Mouse (Mus musculus) olfactory bulb, adult 2 months (tissue): Measurements from ENCODE around the gene Utp20. TPM values are rescaled to one million over a fixed set of nuclear protein-coding genes. Genes with fewer than 3 reads are reported as not detected.
"Not testable (repeated sequence)": the region's sequence is repeated elsewhere in the genome, so short reads cannot be mapped to it uniquely, and the experiment has no call there.

Experiments
- H3K27ac ChIP-seq: fragments of 200-500 bp; 2 replicates; pipeline ENCODE4 v1.5.1; 2012; ENCODE audit warnings: low read depth, low read length; ENCODE audit not compliant: insufficient read depth
- H3K4me1 ChIP-seq: fragments of 200-500 bp; 2 replicates; pipeline ENCODE4 v1.6.1; 2012; ENCODE audit warnings: low read length; ENCODE audit not compliant: control insufficient read depth, insufficient read depth
- H3K4me3 ChIP-seq: fragments of 200-500 bp; 2 replicates; pipeline ENCODE4 v1.5.1; 2012; ENCODE audit warnings: mild to moderate bottlenecking, low read depth, low read length, moderate library complexity; ENCODE audit not compliant: insufficient read depth
- CTCF ChIP-seq: fragments of 200-500 bp; IDR thresholded peaks from 2 replicates; pipeline ENCODE4 v1.5.1; 2012; ENCODE audit warnings: low read depth, mild to moderate bottlenecking, low read length, moderate library complexity; ENCODE audit not compliant: insufficient read depth
- POLR2A ChIP-seq: fragments of 200-500 bp; IDR thresholded peaks from 2 replicates; pipeline ENCODE4 v1.6.1; 2012; ENCODE audit warnings: mild to moderate bottlenecking, low read depth, low read length, moderate library complexity; ENCODE audit not compliant: insufficient read depth
- WGBS: fragments of 180-500 bp; shearing (Covaris S2); methylation state at CpG from one replicate; pipeline ENCODE4 v1.1.7; 2018; 5-methylcytosine and 5-hydroxymethylcytosine counted together
- polyA plus RNA-seq: library from polyadenylated mRNA; stranded (reverse); fragments of >200 nt; gene quantifications from 2 replicates; pipeline ENCODE4 v1.2.4, GENCODE M21; 2012; ENCODE audit warnings: low replicate concordance; ENCODE audit not compliant: missing spikeins, insufficient read depth, insufficient read length

Gene Utp20
- polyA plus RNA-seq, 1 experiment: not detected

GRCm38 (mm10) chr10:88768961-88769360, 57.6 kb downstream of the Utp20 start:
- TF ChIP-seq POLR2A (no peak), CTCF (no peak)
- Histone ChIP-seq H3K27ac (no peak overlapping the region), H3K4me3 (no peak overlapping the region), H3K4me1 (no peaks in the 10 kb centered on the region)
- 97% methylated on average over 5 of the region's 5 CpGs for WGBS

- no peak overlapping the region for H3K27ac ChIP-seq
- peaks cover 3% of the 10 kb centered on the region; the same call in 1 of the 2 replicates for H3K4me1 ChIP-seq
- WGBS: 85% methylated on average over 15 of the region's 15 CpGs
- TF ChIP-seq POLR2A (no peak), CTCF (no peak)
- no peak overlapping the region for H3K4me3 ChIP-seq
These were observed 61.0 kb downstream of the Utp20 start for GRCm38 (mm10) chr10:88765431-88766142.

DNA sequence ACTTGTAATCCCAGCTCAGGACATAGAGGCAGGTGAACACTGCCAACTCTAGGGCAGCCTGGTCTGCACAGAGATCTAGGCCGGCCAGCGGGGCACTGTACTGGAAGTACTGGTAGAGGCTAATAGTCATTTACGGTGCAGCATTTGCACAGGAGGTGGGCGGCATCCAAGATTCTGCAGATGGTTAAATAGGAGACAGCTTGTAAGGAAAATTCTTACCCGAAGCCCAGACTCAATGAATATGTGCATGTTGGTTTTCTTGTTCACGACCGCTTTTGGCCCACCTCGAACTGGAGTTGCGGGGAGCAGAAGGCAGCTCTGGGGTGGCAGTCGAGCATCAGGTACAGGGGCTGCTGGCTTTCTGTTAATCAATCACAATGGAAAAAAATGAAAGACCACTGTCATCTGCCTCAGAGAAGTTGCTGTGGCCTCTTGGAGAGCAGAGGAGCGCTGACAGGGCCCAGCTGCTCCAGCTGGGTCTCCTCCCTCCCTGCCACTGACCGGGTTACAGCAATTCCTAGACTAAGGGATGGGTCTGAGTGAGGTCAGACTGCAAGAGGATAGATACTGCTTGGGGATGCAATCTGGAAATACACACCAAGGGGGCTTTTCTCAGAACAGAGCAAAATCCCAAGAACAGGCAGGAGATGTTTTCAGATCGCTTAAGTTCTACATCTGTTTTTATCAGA, 64.9 kb downstream of the Utp20 start:
- H3K4me3 ChIP-seq: no peak overlapping the region
- peaks cover 3% of the 10 kb centered on the region; the same call in 1 of the 2 replicates for H3K4me1 ChIP-seq
- TF ChIP-seq CTCF (no peak), POLR2A (no peak)
- no peak overlapping the region for H3K27ac ChIP-seq
- WGBS: 82% methylated on average over 13 of the region's 13 CpGs

DNA sequence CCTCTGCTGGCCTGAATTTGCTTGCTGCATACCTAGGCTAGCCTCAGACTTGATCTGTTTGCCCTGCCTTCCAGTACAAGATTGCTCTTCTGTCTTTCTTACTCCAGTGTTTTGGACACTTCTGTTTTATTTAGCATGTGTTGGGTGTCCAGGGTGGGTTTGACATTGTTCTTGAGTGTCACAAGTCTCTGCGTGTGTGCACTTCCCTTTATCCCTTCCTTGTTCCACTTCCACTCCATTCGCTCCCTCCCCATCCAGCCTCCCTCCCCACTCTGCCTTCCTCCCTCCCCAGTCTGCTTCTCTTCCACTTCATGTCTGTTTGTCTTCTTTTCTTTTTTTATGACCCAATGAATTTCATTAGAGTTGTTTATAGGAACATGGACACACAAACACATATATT, 85.2 kb downstream of the Utp20 start:
- whole genome bisulfite sequencing: 88% methylated on average over 2 of the region's 2 CpGs
- Histone ChIP-seq H3K27ac (no peak overlapping the region), H3K4me3 (no peak overlapping the region), H3K4me1 (no peaks in the 10 kb centered on the region)
- no peak for TF ChIP-seq POLR2A

DNA sequence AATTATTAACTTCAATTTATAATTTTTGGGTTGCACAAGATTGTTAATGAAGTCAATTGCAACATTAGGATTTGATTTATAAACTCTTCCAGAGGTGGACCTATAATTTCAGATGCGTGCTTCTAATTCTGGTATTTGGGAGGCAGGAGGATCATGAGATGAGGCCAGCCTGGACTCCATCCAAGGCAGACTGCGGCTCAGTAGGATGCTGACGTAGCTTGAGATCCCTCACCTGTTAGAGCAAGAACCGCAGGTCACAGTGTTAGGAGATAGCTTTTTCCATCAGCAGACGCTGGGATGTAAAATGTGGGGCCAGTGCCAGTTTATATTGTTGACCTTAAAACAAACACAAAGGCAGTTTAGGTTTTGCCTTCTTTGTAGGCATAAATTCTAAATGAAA, 85.8 kb downstream of the Utp20 start:
- no peak overlapping the region for H3K27ac ChIP-seq
- WGBS: 83% methylated on average over 5 of the region's 5 CpGs
- H3K4me1 ChIP-seq: no peaks in the 10 kb centered on the region
- H3K4me3 ChIP-seq: no peak overlapping the region
- TF ChIP-seq CTCF: no peak
- TF ChIP-seq POLR2A: no peak

GRCm38 (mm10) chr10:88739818-88740217, 86.8 kb downstream of the Utp20 start:
- Histone ChIP-seq H3K27ac (no peak overlapping the region), H3K4me3 (no peak overlapping the region), H3K4me1 (no peaks in the 10 kb centered on the region)
- whole genome bisulfite sequencing: 96% methylated on average over 1 of the region's 1 CpGs
- TF ChIP-seq POLR2A (no peak), CTCF (no peak)

GRCm38 (mm10) chr10:88739074-88739473, 87.5 kb downstream of the Utp20 start:
- H3K27ac ChIP-seq, H3K4me1 ChIP-seq, H3K4me3 ChIP-seq: not testable (repeated sequence)
- 97% methylated on average over 8 of the region's 8 CpGs for WGBS

DNA sequence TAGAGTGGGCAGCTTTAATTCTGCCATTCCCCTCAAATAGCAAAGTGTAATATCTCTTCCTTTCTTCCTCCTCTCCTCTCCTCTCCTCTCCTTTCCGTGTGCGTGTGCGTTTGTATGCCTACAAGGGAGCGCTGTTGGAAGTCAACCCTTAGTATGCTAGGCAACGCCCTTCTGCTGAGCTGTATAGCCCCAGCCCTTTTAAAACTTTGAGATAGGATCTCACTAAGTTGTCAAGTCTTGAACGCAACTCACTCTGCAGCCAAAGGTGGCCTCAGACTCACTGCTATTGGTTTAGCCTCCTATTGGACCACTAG, 94.3 kb downstream of the Utp20 start:
- Histone ChIP-seq H3K27ac (no peak overlapping the region), H3K4me3 (peak overlapping the region; percentile 77), H3K4me1 (peaks cover 5% of the 10 kb centered on the region; the same call in 1 of the 2 replicates)
- 5% methylated on average over 6 of the region's 6 CpGs for WGBS
- no peak for TF ChIP-seq CTCF
- no peak for TF ChIP-seq POLR2A

- TF ChIP-seq CTCF (no peak), POLR2A (no peak)
- H3K4me3 ChIP-seq: peak overlapping the region; percentile 77
- 1% methylated on average over 61 of the region's 61 CpGs for WGBS
- peaks cover 5% of the 10 kb centered on the region; the same call in 1 of the 2 replicates for H3K4me1 ChIP-seq
- peak overlapping the region; percentile 31; the same call in 1 of the 2 replicates for H3K27ac ChIP-seq
These were observed 94.9 kb downstream of the Utp20 start for GRCm38 (mm10) chr10:88731496-88732308.
